Mouse (Mus musculus): Measurements from ENCODE around the gene Spata46.

The Spata46 gene

GRCm38 (mm10) chr1:170308503-170308902 is at the start of gene Spata46:
Gene Spata46, plus strand, starts transcription at chr1:170308803.
- no peak for DNase-seq

- no peak for DNase-seq
Observed at GRCm38 (mm10) chr1:170270281-170270680, 38.3 kb upstream of the Spata46 start.

- DNase-seq, result no peak
Observed at GRCm38 (mm10) chr1:170270696-170271095, 37.9 kb upstream of the Spata46 start.

- no peak for DNase-seq
Observed at GRCm38 (mm10) chr1:170273252-170273651, 35.4 kb upstream of the Spata46 start.

GRCm38 (mm10) chr1:170277016-170277415 is 31.6 kb upstream of the Spata46 start, which contains the start of gene Sh2d1b1:
Gene Sh2d1b1, plus strand, starts transcription at chr1:170277320.
- no peak for DNase-seq

- DNase-seq, result no peak
Observed at GRCm38 (mm10) chr1:170282415-170283129, 26.0 kb upstream of the Spata46 start.

GRCm38 (mm10) chr1:170292239-170292951 is 16.2 kb upstream of the Spata46 start:
- peak; percentile 52 for DNase-seq

GRCm38 (mm10) chr1:170293257-170293656 is 15.3 kb upstream of the Spata46 start:
- DNase-seq, result no peak

- DNase-seq, result no peak
Observed at GRCm38 (mm10) chr1:170294786-170295570, 13.6 kb upstream of the Spata46 start.

GRCm38 (mm10) chr1:170299496-170299895 is 9.1 kb upstream of the Spata46 start:
- DNase-seq, result no peak

- DNase-seq, result no peak
Observed at GRCm38 (mm10) chr1:170301686-170302085, 6.9 kb upstream of the Spata46 start.

- DNase-seq, result no peak
Observed at GRCm38 (mm10) chr1:170302456-170302855, 6.1 kb upstream of the Spata46 start.

GRCm38 (mm10) chr1:170303103-170303502 is 5.5 kb upstream of the Spata46 start:
- no peak for DNase-seq

- no peak for DNase-seq
Observed at GRCm38 (mm10) chr1:170305002-170305401, 3.6 kb upstream of the Spata46 start.

GRCm38 (mm10) chr1:170306232-170306631 is 2.4 kb upstream of the Spata46 start, which contains the start of gene Gm7694:
Gene Gm7694, minus strand, starts transcription at chr1:170306332.
- DNase-seq, result no peak

- no peak for DNase-seq
Observed at GRCm38 (mm10) chr1:170311431-170311830, 2.8 kb downstream of the Spata46 start.

- no peak for DNase-seq
Observed at GRCm38 (mm10) chr1:170322046-170322445, 13.4 kb downstream of the Spata46 start.

- DNase-seq, result peak; percentile 54
Observed at GRCm38 (mm10) chr1:170323001-170323400, 14.4 kb downstream of the Spata46 start.

GRCm38 (mm10) chr1:170324312-170324711 is 15.7 kb downstream of the Spata46 start:
- no peak for DNase-seq

- no peak for DNase-seq
Observed at GRCm38 (mm10) chr1:170325277-170325676, 16.7 kb downstream of the Spata46 start.

- peak; percentile 7 for DNase-seq
Observed at GRCm38 (mm10) chr1:170331926-170332325, 23.3 kb downstream of the Spata46 start.

GRCm38 (mm10) chr1:170332775-170333174 is 24.2 kb downstream of the Spata46 start:
- DNase-seq, result no peak

- no peak for DNase-seq
Observed at GRCm38 (mm10) chr1:170339943-170340342, 31.3 kb downstream of the Spata46 start.
